Mouse (Mus musculus) small intestine, adult 2 months (tissue): Measurements from ENCODE around the gene Cyp4f39.

Experiments used
- CTCF ChIP-seq: fragments of 200-500 bp; IDR thresholded peaks from 2 replicates; pipeline ENCODE4 v1.5.1; 2012; ENCODE audit warnings: low read depth, mild to moderate bottlenecking, control low read depth, inconsistent platforms, low read length, moderate library complexity, mixed read lengths; ENCODE audit not compliant: insufficient replicate concordance, insufficient read length; ENCODE audit errors: extremely low read depth
- POLR2A ChIP-seq: fragments of 200-500 bp; IDR thresholded peaks from 2 replicates; pipeline ENCODE4 v1.6.1; 2012; ENCODE audit warnings: low read depth, mild to moderate bottlenecking, control low read depth, inconsistent platforms, low read length, moderate library complexity

DNA sequence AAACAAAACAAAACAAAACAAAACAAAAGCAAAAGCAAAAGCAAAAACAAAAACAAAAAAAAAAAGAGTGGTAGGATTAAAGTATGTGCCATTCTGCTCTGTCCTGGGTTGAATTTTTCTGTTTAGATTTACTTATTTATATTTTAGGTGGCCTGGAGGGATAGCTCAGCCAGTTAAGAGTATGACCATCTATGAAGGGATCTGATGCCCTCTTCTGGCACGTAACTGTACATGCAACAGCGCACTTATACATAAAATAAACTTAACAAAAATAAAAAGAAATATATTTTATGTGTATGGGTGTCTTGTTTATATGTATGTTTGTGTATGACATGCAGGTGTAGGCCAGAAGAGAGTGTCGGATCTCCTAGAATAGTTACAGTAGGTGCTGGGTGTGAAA lies 20.6 kb upstream of the Cyp4f39 start:
- TF ChIP-seq CTCF (no peak), POLR2A (no peak)
